Comparison of ENCODE assay signal across 8 mouse cellular contexts in the genomic region with DNA sequence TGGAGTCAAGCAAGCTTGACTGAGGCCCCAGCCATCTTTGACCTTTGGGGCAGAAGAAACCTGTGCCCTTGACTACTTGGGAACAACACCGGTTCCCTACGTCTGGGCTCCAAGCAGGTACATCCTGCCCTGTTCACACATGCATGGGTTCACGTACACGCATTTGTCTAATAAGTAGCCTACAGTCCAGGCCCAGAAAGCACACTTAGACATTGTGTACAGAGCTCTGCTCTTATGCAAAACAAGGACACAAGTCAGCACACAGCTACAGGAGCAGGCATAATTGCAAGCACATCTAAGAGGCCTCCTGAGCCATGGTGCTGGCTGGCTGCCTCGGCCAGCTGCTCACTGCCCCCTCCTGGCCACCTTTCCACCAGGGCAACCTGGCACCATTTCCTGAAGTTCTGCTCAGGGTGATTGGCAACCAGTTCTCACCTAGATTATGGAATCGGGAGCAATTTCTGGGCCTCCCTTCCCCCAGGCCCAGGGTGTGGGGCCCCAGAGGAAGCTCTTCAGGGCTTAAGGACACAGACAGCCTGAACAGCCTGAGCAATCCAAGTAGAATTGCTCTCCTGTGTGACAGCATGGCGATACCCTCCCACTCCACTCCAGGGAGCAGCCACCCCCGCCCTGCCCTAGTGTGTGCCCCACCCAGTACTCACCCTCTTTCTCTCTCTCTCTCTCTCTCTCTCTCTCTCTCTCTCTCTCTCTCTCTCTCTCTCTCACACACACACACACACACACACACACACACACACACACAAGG. TPM values are rescaled to one million over a fixed set of nuclear protein-coding genes. Genes with fewer than 3 reads are reported as not detected.
DNase-seq lines count a peak whose midpoint lies in the region; ATAC-seq and TF ChIP-seq lines count a peak whose summit lies in the region.

No protein-coding gene starts in this region.

- H3K4me1 ChIP-seq in intestine, embryonic 16.5 days (ENCODE audit: control insufficient read depth, insufficient read depth, low read length), result peaks cover 66% of the 10 kb centered on the region
- H3K4me1 ChIP-seq in liver, embryonic 16.5 days (ENCODE audit: control insufficient read depth, low read depth, low read length), result peaks cover 17% of the 10 kb centered on the region
- peaks cover 61% of the 10 kb centered on the region for H3K4me1 ChIP-seq in olfactory bulb, adult 2 months (ENCODE audit: control insufficient read depth, insufficient read depth, low read length)

- H3K4me2 ChIP-seq in intestine, embryonic 16.5 days (ENCODE audit: low read depth, low read length), result peak overlapping the region; percentile 4; the same call in 1 of the 2 replicates
- no peak overlapping the region for H3K4me2 ChIP-seq in liver, embryonic 16.5 days (ENCODE audit: low read depth, low read length)

- TF ChIP-seq CTCF in olfactory bulb, adult 2 months (IDR thresholded peaks at IDR 0.05; ENCODE audit: insufficient read depth, low read depth, low read length), result no peak

- no peaks in the 10 kb centered on the region for H3K27me3 ChIP-seq in intestine, embryonic 16.5 days (replicated peaks; ENCODE audit: control insufficient read depth, insufficient read depth, low read length)
- no peaks in the 10 kb centered on the region for H3K27me3 ChIP-seq in liver, embryonic 16.5 days (ENCODE audit: control insufficient read depth, insufficient read depth, low read depth, low read length)

- H3K4me3 ChIP-seq in intestine, embryonic 16.5 days (ENCODE audit: low read length), result no peak overlapping the region
- no peak overlapping the region for H3K4me3 ChIP-seq in liver, embryonic 16.5 days (ENCODE audit: low read depth, low read length)
- no peak overlapping the region for H3K4me3 ChIP-seq in olfactory bulb, adult 2 months (ENCODE audit: insufficient read depth, low read depth, low read length)

- no peaks in the 10 kb centered on the region for H3K9me3 ChIP-seq in intestine, embryonic 16.5 days (ENCODE audit: control insufficient read depth, low read length)
- no peaks in the 10 kb centered on the region for H3K9me3 ChIP-seq in liver, embryonic 16.5 days (replicated peaks; ENCODE audit: control insufficient read depth, low read length)

- no peaks in the 10 kb centered on the region; the same call in none of the 2 replicates for H3K36me3 ChIP-seq in intestine, embryonic 16.5 days (ENCODE audit: control insufficient read depth, insufficient read depth, low read length)
- H3K36me3 ChIP-seq in liver, embryonic 16.5 days (ENCODE audit: control insufficient read depth, insufficient read depth), result no peaks in the 10 kb centered on the region

- peak overlapping the region; percentile 32; the same call in 1 of the 2 replicates for H3K9ac ChIP-seq in intestine, embryonic 16.5 days (ENCODE audit: low read depth, low read length)
- no peak overlapping the region for H3K9ac ChIP-seq in liver, embryonic 16.5 days (ENCODE audit: low read depth, low read length)

- no peak for TF ChIP-seq POLR2A in olfactory bulb, adult 2 months (IDR thresholded peaks at IDR 0.05; ENCODE audit: insufficient read depth, low read depth, low read length)

- peak overlapping the region; percentile 88 for H3K27ac ChIP-seq in intestine, embryonic 16.5 days (ENCODE audit: low read length)
- H3K27ac ChIP-seq in liver, embryonic 16.5 days (ENCODE audit: low read length), result 0 out of 2 replicates have a peak overlapping the region, but pooled peaks have one; percentile 21
- H3K27ac ChIP-seq in olfactory bulb, adult 2 months (ENCODE audit: insufficient read depth, low read depth, low read length), result peak overlapping the region; percentile 33; the same call in 1 of the 2 replicates

- 50% methylated on average over 8 of the region's 8 CpGs for WGBS in intestine, embryonic 16.5 days
- 60% methylated on average over 8 of the region's 8 CpGs for WGBS in liver, embryonic 16.5 days (ENCODE audit: insufficient replicate concordance)
- 57% methylated on average over 8 of the region's 8 CpGs for WGBS in olfactory bulb, adult 2 months

- peak; percentile 85 for DNase-seq in A20 (ENCODE audit: low read depth, low spot score)
- peak; percentile 80 for DNase-seq in MN1 (ENCODE audit: low spot score)
- DNase-seq in cerebellum, postnatal 36 days, result peak; percentile 81 to 84
- peak; percentile 96 for DNase-seq in heart, adult 11 months
- no peak for DNase-seq in yolk sac, embryonic 10.5 days (ENCODE audit: low spot score)

- ATAC-seq in intestine, embryonic 16.5 days, result peak; percentile 71
- peak; percentile 15; the same call in 1 of the 2 replicates for ATAC-seq in liver, embryonic 16.5 days (ENCODE audit: low read depth)

RNA-seq across cellular contexts. Expression of a gene that starts 10.7 kb away (rescaled TPM):
- polyA plus RNA-seq in intestine, embryonic 16.5 days (2015; fragmentation: Nextera tagmentation; extraction: Ambion mirVana), result 1.6 and 2.0 TPM in 2 replicates
- polyA plus RNA-seq in liver, embryonic 16.5 days (2015; fragmentation: Nextera tagmentation; extraction: Ambion mirVana), result 0.13 TPM in 1 of 2 replicates, not detected in the other
- not detected in 2 replicates for polyA plus RNA-seq in olfactory bulb, adult 2 months (2012; ENCODE audit: insufficient read depth, insufficient read length, low replicate concordance, missing spikeins)

RNA-seq across cellular contexts. Expression of a gene that starts 11.1 kb away (rescaled TPM):
- 0.05 and 0.24 TPM in 2 replicates for polyA plus RNA-seq in intestine, embryonic 16.5 days (2015; fragmentation: Nextera tagmentation; extraction: Ambion mirVana)
- not detected in 2 replicates for polyA plus RNA-seq in liver, embryonic 16.5 days (2015; fragmentation: Nextera tagmentation; extraction: Ambion mirVana)
- not detected in 2 replicates for polyA plus RNA-seq in olfactory bulb, adult 2 months (2012; ENCODE audit: insufficient read depth, insufficient read length, low replicate concordance, missing spikeins)

RNA-seq across cellular contexts. Expression of a gene that starts 39.4 kb away (rescaled TPM):
- polyA plus RNA-seq in intestine, embryonic 16.5 days (2015; fragmentation: Nextera tagmentation; extraction: Ambion mirVana), result 2.4 and 2.8 TPM in 2 replicates
- 2.2 and 3.0 TPM in 2 replicates for polyA plus RNA-seq in liver, embryonic 16.5 days (2015; fragmentation: Nextera tagmentation; extraction: Ambion mirVana)
- polyA plus RNA-seq in olfactory bulb, adult 2 months (2012; ENCODE audit: insufficient read depth, insufficient read length, low replicate concordance, missing spikeins), result not detected in 2 replicates

Comparison
In these comparisons a context has a peak if more than half of its experiments do, and no peak if none do; other contexts are left out.
1. H3K27ac ChIP-seq: peak in every context shown above with its lines; median percentile 88 in intestine, embryonic 16.5 days; 33 in olfactory bulb, adult 2 months; 21 in liver, embryonic 16.5 days.